Mouse (Mus musculus) testis, postnatal 10 days (tissue): ENCODE results near the gene Chchd3.

Experiments
- DNase-seq: peaks from one replicate; pipeline ENCODE4 v3.0.0; 2021; ENCODE audit warnings: low spot score

The Chchd3 gene

DNA sequence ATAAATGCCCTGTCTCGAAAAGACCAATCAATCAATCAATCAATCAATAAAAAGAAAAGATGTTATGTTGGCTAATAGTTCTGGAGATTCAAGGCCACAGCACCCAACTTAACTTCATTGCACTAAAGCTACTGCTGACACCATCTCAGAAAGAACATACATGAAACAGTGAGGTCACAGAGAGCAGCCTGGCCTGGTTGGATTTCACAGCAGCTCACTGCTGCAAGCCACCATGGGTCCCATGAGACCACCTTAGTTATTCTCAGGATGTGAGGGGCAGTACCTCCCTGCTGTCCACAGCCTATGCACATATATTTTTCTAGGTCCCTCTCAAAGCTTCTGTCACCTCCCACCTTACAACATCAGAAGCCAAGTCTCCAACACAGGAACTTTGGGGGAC is 57.1 kb downstream of the Chchd3 start:
- DNase-seq: no peak

DNA sequence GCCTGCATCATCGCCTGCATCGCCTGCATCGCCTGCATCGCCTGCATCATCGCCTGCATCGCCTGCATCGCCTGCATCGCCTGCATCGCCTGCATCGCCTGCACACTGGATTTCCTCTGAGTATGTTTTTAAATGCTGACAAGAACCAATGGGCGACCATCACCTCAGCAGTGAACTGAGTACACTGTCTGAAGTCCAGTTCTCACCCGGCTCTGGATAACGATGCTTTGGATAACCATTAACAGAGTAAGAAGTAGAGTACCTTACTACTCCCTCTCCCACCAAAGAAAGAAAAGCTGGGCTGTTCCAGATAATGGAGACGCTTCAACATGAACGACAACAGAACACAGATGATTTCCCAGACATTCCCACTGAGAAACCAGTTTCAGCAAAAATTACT is 58.8 kb downstream of the Chchd3 start:
- DNase-seq: no peak

DNA sequence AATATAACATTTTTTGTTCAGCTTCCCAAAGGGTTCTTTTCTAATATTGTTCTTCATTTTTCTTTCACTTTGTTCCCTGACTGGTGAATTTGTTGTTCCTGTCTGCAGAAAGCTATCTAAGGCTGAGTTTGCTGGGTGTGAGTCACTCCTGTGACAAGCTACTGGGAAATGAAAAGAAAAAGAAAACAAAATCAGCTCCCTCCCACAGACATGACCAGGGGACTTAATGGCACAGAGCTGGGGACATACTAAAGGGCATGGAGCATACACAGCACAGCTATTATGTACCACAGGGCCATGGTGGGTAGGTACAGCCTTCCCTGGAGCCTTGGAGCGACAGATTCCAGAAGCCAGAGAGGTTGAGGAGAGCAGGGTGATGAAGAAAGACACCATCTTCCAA is 63.5 kb downstream of the Chchd3 start:
- DNase-seq: no peak

DNA sequence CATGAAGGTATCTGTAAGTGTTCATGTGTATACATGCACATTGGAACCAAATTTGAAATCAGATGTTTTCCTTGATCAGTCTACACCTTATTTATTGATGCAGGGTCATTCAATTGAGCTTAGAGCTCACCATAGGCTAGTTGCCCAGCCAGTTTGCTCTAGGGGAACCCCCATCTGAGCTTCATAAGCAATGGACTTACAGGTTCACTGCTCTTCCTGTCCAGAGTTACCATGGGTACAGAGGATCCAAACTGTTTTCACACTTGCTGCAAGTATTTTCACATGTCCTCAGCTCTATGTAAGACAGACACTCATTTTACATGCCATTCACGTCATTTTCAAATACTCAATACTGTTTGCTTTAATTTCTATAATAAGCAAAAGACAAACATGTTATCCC is 66.2 kb downstream of the Chchd3 start:
- DNase-seq: no peak

DNA sequence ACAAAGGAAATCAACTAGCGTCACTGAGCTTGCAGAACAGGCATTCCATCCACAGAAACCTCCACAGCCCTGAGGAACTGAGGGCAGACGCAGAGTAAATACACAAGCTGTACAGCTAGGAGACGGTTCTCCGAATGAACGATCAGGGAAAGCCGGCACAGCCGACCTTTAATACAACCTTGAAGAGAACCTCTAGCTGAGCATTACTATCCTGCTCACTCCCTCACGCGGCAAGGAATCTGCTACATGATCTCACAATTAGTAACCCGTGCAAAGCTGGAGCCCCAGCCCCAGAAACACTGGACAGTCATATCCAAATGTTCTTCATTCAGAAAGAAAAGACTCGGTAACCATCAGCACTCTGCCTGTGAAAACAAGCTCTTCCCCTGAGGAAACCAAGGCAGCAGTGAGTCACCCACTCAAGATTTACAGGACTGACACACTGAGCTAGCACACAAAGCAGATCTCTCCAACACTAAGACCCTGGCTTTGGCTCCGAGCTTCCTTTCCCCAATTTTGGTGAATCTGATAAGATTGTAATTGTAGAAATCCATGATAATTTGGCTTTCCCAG is 69.9 kb downstream of the Chchd3 start:
- no peak for DNase-seq

DNA sequence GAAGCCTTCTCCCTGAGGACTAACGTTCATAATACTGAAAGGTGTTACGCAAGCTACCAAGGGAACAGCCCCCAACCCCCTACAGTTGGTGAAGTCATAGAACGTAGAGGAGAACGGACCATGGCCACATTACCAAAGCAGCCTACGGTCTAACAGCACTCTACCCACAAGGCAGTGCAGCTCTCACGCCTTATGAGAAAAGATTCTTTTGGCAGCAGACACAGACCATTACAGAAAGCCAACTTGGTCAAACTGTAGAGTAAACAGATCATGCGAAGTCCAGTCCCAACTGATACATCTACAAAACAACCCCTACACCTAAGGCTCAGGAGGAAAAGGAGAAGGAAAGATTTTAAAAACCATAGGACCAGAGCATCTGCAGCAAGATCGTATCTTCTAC is 71.5 kb downstream of the Chchd3 start:
- no peak for DNase-seq

DNA sequence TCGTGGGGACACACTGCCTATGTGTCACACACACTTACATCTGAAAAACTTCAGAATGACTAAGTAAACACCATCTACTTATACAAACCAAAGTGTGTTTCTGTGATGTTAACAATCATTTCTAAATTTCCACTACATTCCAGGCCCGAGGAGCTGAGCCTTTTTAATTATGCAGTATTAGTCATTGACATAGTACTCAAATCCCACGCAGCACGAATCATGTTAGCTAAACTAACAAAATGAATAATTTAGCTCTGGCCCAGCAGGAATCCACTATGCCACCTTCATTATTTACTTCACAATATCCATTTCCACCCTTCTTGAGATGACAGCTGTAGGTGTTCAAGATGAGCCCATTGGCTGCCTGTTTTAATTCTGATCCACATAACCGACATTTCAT is 76.2 kb downstream of the Chchd3 start:
- no peak for DNase-seq

DNA sequence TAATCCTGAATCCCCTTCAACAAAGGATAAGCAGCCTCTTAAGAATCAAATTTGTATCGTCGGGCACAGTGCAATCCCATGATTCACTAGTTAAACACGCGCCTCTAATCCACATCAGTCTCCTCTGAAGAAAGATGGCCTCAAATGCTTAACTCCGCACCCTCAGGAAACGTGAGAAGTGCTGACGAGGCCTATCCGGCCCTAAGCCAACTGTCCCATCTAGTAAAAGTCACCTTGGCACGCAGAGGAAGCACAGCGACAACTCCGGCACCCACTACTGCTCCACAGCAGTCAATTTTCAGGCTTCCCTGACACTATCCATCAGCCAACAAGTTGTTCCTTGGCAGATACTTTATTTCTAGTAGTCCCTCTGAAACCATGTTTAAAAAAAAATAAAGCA is 78.8 kb downstream of the Chchd3 start:
- no peak for DNase-seq

DNA sequence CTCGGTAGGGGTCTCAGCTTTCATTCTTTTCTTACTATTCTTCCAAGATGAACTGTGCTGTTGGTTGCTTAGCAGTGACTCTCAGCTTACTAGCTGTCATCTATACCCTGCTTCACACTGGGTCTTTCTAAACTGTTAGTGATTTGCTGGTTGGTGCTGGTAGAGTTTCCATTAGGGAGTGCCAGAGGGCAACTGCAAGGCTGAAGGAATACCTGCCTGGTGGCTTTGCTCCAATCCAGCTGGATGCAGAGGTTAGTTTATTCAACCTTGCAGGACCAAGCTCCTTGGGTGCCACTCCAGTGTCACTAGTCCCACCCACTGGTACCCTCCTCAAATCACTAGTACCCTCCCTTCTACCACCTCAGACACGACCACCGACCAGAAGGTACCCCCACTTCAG is 81.2 kb downstream of the Chchd3 start:
- no peak for DNase-seq

DNA sequence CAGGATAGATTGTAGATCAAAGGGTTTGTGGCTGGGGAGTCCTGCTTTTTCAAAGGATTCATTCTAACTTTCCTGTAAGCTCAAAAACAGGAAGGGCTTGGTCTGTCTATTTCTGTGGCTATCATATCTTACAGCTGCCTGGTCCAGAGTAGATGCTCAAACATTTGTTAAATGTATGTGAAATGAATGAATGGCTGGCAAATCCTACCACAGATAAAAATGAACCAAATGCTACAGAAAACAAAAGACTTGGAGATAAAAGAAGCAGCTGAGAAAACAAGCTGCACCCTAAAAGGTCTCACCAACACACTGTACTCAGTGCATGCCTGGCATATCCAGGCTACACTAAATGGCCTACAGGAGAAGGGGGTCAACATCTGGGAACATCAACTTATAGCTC is 88.1 kb downstream of the Chchd3 start:
- DNase-seq: no peak

DNA sequence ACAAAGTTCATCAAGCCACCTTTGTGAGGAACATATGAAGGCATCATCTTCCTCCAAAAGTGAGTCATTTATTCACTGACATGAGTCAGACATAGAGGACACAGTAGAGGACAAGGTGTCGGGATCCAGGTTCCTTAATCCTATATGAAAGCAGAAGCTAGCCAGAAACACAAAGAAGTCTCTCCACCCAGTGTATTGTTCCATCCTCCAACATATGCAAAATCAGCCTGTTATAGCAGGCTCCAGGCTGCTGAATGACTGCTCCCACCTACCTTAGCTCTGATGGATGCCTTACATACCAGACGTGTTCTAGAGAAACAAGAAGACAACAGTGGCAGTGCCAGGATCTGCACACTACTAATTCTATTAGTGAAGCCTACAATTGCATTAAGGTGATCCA is 91.1 kb downstream of the Chchd3 start:
- no peak for DNase-seq

DNA sequence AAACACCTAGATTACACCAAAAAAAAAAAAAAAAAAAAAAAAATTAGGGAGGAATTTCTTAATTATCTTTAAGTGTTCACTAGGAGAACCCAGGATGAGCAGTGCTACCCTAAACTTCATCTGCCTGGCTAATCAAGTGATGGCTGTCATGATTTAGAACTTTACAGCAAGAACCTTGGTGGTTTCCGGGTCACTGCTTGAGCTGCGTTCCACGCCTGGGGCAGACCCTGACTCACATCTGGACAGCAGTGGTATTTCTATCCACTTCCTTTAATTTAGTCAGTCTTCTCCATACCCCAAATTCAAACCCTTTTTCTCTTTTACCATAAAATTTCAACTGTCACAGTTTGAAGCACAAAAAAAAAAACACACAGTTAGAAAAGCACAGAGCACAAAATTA is 98.0 kb downstream of the Chchd3 start:
- DNase-seq: no peak

DNA sequence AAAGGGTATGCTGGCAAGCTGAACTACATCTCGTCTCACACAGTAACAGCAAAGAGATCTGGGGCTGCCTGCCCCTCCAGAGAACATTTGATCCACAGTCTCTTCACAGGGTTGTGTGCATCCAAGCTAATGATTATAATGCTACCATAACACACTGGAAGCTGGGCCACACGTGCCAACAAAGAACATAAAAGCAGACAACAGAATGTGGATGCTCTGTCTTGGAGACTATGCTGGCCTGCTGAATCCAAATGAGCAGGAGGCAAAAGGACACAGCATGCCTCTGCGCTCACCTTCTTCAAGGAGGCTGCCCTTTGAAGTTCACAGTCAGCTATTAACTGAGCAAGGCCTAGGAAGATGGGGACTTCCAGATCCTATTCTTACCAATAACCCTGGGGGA is 98.6 kb downstream of the Chchd3 start:
- DNase-seq: no peak

DNA sequence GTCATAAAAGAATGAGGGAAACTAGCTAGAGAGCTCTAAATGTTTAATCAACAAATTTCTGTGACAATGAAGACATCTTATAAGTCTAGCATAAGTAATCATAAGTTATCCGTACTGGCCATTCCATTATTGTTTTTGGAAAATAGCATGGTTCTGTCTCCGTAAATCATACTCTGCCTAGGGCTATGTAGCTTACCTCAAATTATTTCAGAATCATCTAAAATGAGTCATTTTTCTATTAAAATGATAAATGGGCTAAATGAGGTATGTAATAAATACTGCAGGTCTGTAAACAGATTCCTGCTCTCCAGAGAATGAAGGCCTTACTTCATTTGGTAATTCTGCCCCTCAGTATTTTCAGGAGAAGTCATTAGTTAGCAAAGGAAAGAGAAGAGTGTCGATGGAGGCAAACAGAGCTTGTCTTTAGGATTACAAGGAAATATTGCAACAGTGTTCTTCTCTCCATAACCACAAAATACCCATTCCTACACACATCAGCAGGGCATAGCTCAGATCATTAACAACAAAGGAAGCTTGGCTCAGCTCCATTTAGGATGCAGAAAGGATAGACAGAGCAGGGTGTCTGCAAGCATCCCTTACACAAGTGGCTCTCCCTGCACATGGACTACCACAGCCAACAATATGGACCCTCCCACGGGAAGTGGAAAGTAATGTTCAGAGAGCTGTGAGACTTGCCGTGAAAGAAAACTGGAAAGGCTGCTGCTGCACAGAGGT is 100.1 kb downstream of the Chchd3 start:
- DNase-seq: no peak

DNA sequence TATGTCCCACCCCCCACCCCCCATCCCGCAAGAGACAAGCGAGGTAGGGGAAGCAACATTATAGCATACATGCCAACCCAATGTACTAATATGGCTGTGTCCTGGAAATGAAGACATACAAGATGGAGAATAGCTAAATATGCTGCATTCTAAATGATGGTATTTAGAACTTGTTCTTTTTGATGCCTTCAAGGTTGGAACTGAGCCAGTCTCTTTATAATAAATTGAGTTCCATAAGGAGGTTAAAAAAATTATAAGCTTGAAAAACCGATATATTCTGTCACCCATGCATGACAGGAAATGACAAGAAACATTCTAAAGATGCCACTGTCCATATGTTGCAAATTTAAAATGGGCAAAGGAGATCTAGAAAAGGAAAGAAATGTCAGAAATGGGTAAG is 104.6 kb downstream of the Chchd3 start:
- DNase-seq: no peak

DNA sequence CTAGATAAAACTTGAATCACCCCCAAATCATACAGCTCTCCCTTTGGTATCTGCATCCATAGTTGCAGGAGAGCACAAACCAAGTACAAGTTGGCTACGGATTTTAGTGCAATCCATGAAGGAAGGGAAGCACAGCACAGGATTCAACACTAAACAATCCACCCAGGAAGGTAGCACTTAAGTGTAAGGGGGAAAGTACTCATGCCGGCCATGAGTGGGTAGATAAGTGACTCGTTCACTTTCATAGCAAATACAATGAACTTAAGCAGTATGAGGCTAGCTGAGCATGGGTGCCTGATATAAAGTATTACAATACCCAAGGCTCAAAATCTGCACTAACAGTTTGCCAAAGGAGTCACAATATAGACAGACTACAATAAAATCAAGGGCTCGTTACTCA is 109.1 kb downstream of the Chchd3 start:
- no peak for DNase-seq

DNA sequence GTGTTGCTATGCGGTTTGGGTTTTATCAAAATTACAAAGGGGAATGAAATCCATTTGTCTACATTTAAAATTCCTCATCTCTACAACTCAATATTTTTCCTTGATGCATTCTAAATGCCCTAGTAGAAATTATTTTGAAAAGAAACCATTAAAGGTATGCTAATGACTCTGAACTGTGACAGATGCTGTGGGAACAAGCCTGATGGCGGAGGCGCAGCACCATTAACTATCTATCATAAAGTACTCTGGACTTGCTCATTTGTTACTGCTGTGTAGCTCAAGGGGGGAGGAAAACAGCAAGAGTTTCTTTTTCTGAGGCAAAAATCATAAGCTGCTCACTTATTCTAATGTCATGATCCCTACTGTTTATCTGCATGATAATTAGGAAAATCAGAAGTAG is 110.4 kb downstream of the Chchd3 start:
- DNase-seq: no peak

DNA sequence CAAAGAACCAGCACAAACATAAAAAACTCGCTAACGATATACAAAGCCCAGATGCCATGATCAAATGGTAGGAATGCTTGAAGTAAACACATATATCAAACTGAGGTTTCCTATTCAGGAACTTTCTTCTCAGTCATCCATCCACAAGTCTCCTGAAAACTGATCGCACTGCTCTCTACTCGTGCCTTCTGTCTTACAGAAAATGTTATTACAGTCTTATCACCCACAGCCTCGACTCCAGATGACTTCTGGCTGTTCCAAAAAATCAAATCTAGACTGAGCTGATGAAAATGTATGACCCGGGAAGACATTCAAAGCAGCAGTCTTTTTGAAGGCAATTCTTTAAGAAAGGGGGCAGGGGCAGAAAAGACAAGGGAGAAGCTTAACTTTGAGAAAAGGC is 112.8 kb downstream of the Chchd3 start:
- no peak for DNase-seq

DNA sequence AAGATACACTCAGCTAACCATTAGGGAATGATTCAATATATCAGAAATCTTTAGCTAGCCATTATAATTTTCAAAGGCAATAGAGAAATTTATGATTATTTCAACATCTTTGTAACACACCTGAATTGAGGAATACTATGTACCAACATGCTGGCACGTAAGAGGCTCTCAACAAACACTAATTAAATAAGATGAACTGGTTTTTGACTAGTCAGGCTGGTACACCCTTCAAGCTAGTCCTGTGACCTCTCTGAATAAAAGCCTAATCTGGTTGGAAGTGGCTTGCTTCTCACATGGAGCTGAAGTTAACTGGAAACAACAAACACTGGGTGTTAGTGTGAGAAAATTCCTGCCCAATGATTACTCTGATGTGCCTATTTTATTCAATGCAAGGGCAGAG is 115.1 kb downstream of the Chchd3 start:
- no peak for DNase-seq

DNA sequence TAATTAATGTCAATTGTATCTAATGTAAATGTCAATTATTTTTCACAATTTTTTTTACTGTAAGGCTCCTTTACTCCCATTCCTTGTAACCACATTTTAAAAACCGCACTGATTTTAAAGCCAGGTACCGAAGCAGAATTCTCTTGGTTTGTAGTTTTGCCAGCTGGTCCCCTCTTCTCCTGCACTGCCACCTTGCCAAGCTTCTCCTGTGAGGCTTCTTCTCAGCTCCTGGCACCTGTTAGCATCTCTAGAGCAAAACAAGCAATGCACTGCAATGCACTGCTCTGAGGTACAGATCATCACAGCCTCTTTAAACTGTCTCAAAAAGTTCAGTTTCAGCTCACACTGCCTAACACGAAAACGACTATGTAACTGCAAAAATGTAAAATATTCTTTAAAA is 116.4 kb downstream of the Chchd3 start:
- DNase-seq: no peak

DNA sequence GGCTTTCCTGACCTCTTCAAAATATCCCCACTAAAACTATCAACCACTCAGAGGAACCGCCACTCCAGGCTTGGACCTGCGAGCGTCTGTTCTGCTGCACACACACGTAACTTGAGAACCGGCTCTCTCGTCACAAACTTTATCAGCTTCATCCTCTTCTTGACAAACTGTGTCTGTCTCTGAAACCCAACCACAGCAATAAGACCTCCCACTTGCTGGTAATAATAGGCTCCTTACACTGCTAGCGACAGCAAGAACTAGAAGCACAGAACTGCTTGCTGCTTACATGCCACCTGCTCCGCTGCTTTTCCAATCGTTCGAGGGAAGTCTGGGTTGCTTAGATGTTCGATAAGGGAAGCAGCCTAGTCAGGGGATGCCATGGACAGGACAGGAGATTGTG is 119.8 kb downstream of the Chchd3 start:
- no peak for DNase-seq

DNA sequence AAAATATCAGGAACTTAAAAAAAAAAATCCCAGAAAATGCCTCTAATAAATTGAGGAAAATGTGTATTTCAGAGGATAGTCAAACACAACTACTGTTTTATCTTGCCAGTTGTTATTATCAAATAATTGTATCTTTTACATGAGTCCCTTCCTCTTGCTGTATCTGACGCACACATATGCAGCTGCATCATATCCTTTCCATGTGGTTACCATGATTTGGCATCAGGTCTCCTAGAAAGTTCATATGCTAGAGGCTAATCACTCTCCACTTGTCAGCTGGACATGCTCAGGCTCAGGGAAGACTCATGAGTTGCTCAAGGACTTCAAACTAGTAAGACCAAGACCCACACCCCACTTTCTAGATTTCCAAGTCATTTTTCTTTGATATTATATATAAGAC is 122.4 kb downstream of the Chchd3 start:
- no peak for DNase-seq

DNA sequence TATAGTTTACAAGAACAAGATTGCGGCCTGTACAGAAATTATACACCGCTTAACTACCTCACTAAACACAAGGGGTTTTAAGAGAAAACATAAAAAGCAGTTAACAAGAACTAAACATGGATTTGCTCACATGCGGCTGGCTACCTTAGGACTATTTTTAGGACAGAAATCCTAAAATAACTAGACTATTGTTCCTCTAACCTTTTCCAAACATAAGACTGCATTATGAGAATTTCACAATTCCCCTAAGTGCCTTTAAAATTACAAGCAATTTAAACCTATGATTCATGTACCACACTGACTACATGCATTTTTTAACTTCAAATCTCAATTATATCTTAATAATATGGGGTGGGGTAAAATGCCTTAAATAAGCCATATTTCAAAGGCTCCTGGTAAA is 123.3 kb downstream of the Chchd3 start:
- no peak for DNase-seq

DNA sequence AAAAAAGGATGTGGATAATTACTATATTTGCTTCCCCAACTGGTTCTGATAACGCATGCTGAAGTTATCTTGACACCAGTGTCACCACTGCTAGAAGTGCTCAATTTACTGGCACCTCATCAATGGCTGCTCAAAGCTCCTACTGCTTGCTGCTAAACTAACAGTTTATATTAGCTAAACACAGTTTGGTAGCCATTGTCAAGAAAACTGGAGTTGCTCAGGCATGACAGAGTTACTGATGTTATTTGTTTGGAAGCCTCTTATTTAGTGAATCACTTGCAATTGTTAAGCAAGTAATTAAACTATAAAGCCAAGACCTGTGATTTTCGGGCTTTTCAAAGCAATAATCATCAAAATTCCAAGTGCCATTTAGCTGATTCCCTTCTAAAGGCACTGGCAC is 123.7 kb downstream of the Chchd3 start:
- DNase-seq: no peak
